Mouse (Mus musculus) cerebellum, adult 8-10 months (tissue): Measurements from ENCODE around the gene Cdkn3.
A peak's percentile ranks its signal among the peaks of the same experiment; 100 is the strongest.
"Not testable (repeated sequence)": the region's sequence is repeated elsewhere in the genome, so short reads cannot be mapped to it uniquely, and the experiment has no call there.

Experiments used
- DNase-seq: peaks from one replicate; pipeline ENCODE4 v3.0.0; 2022

Cdkn3 gene

GRCm38 (mm10) chr14:46760355-46761029 is at the start of gene Cdkn3:
TSS of gene Cdkn3 (plus strand) at chr14:46760541.
- peak; percentile 73 for DNase-seq

DNA sequence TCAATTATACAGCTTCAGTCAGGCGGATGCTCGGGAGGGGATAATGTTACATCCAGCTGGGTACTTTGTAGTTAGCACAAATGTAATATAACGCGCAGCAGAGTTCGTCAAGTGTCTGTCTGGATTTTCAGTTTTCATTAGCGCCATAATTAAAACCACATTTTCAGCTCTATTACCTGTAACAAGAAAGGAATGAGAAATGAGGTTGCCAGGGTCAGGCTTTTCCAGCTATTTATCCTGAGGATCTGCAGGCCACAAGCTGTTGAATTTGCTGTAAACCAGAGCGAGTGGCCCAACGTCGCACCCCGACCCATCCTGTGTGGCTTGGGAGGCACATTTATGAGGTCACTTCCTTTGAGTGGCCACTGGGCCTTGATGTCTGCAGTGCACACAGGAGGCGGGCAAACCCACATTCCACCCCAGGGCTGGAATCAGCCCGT is 41.8 kb upstream of the Cdkn3 start:
- DNase-seq: no peak

DNA sequence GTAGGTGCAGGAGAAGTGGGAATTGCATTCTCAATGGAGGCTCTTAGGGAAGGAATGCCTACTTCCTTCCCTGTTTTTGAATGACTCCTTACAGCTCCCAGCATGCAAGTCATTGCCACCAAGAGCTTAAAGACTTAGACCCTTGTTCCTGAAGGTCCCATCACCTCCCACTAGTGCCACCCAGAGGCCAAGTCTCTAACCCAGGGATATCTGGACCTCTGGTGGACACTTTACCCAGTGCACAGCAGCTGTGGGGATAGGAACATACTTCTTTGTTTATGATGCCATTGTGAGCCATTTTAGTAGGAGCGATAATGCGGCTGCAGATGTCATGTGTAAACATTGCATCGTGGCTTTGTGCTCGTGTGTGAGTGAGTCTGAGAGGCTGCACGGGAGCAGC is 38.3 kb upstream of the Cdkn3 start:
- no peak for DNase-seq

DNA sequence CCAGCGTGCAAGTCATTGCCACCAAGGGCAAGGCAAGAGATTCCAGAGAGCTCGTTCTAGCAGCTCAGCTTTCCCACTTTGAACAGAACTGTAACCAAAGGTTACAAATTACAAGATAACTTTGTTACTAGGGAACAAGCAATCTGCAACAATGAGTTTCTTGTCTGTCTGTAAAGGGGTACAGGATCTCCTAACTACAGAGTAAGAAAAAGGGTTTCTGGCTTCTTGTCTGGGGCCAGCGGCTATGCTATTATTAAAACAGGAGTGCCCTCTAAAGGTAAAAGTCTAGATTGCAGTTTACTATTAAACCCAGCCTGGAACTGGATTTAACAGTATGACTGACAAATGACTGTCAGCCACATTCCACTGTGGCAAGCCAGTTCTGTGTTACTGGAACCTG is 36.5 kb upstream of the Cdkn3 start:
- DNase-seq: no peak

GRCm38 (mm10) chr14:46724941-46725340 is 35.4 kb upstream of the Cdkn3 start:
- no peak for DNase-seq

DNA sequence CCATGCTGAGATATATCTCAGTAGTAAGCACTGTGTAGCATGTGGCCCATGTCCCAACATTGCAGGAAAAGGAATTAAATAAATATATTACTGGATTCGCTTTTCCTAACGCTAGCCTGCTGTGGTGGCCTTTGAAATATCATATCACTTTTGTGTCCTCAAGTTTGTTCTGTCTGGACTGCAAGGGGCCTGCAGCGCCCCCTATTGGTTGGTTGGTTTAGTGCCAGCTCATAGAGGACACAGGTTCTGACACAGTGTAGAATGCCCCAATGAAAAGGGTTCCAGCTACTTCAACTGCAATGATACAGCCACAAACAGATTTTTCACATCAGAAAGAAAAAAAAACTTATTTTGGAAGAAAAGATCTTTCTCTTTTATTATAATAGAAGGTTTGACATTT is 34.6 kb upstream of the Cdkn3 start:
- no peak for DNase-seq

DNA sequence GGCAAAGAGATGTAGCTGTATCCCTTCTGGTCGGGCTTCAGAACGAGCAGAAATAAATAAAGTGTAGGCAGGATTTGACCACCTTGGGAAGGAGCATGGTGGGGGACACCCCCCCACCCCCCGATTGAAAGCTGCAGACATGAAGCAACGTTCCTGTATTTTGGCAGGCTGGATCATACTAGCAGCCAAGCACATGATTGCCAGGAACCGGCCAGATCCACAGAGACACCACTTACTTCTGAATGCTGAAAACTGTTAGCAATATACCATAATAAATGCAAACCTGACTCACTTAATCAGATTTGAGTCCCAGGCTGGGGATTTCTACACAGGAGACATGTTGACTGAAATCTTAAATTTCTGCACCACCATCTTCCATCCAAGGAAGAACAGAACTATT is 26.1 kb upstream of the Cdkn3 start:
- DNase-seq: no peak

DNA sequence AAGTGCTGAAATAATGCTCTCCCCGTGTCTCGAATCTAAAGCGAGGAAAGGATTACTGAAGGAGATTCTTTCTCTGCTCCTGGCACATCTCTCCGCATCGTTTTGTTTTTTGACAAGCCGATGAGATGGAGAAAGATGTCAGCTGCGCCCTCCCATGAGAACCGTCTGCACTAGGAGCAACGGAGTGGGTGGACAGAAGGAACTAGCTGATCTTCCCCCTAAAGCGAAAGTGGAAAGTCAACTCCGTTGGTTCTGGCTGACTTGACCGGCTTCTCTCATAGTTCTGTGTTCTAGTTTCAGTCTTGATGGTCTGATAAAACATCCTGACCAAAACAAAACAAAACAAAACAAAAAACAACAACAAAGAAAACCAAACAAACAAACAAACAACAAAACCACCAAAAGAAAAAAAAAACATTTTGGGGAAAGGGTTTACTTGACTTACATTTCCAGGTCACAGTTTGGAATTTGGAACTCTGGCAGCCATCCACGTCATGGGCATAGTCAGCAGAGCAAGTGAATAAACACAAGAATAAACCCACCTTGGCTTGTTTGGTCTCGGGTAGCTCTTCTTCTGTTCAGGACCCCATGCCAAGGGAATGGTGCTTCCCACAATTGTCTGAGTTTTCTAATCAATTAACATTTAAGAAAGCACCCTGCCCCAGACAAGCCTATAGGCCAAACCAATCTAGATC is 25.4 kb upstream of the Cdkn3 start:
- DNase-seq: no peak

DNA sequence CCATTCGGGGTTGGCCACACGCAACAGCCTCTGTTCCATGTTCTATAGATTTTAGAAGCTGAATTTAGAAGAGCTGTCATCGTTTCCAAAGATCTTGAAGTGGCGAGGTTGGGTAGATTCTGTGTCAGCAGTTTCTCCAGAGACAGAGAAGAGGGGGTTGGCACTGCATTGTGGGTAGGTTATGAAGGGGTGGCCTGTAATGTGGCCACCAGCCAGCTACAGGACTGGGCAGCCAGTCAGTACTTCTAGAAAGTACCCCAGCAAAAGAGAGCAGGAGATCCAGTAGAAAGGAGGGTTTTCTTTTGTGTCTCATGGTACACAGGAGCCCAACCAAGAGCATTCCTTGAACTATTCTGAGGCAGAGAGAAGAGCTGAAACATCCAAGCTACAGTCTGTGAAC is 24.0 kb upstream of the Cdkn3 start:
- DNase-seq: no peak

DNA sequence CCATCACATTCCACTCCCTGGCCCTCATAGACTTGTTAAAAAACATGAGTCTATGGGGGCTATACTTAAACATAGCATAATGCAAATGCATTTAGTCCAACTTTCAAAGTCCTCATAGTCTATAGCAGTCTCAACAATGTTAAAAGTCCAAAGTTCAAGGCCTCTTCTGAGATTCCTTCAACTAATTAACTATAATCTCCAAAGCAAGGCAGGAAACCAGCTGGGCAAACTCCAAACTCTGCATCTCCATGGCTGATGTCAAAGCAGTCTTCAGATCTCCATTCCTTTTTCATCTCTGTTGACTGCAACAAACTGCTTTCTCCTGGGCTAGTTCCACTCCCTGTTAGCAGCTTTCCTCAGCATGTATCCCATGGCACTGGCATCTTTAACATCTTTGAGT is 23.0 kb upstream of the Cdkn3 start:
- not testable (repeated sequence) for DNase-seq

DNA sequence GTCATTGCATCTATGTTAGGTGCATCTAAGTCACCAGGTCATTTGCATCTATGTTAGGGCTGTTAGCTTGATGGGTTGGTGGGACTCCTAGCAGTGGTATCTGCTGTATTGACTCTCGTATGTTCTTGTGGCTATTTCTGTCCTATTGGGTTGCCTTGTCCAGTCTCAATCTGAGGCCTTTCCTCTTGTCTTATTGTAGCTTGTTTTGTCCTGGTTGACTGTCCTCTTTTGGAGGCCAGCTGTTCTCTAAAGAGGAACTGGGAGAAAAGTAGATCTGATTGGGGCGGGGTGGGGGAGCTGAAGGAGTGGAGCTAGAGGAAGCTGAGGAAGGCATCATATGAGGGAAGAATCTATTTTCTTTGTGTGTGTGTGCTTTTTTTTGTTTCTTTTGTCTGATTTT is 17.7 kb upstream of the Cdkn3 start:
- no peak for DNase-seq

DNA sequence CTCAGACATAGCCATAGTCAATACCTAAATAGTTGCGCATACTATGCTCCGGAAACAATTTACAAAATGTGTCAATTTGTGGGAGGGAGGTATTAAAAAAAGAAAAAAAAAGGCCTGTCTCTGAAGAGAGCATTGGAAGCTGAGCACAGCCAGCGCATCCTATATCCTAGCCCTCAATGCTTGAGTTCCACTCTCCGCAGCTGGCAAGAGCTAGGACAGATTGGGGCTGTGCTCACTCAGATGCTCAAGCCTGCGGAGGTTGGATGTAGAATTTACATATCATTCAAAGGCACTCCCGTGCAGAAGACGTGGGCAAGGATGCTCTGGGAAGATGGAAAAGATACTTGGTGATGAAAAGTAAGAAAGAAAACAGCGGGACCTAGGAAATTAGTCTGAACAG is 14.9 kb upstream of the Cdkn3 start:
- no peak for DNase-seq

GRCm38 (mm10) chr14:46754371-46754770 is 6.0 kb upstream of the Cdkn3 start:
- not testable (repeated sequence) for DNase-seq

GRCm38 (mm10) chr14:46755851-46756250 is 4.5 kb upstream of the Cdkn3 start:
- no peak for DNase-seq

DNA sequence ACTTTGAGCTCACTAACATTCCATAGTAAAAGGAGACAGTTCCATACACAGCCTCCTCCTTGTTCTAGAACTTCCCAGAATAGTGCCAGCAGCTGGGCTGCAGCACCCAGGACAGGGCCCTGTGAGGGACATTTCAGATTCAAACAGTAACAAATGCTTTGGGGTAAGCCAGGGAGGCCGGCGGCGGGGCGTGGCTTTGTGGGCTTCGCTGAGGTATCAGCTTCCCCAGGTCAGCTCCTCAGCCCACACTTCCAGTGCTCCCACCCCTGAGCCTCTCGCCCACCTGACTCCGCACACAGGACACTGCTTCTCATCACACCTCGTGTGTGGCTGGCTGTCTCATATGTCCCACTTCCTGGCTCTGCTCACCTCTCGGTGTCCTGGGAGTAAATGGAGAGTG is 2.6 kb upstream of the Cdkn3 start:
- DNase-seq: no peak

DNA sequence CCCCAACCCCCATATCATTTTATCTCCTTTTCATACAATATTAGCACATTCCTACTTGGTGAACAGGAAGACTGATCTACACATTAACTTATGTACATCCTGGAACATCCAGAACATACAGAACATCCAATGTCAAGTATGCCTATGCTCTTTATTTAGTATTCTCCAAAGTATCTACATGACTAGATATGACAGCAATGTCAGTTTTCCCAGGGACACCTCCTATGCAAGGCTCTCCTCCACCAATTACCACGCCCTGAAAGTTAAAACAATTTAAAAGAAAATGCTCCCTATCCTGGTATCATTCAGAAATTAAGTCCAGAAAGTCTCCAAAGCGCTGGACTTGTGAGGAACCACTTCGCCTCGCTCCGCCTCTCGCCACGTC is 379 bp upstream of the Cdkn3 start:
- no peak for DNase-seq

- DNase-seq: no peak
These were observed 845 bp downstream of the Cdkn3 start for GRCm38 (mm10) chr14:46761186-46761585.

DNA sequence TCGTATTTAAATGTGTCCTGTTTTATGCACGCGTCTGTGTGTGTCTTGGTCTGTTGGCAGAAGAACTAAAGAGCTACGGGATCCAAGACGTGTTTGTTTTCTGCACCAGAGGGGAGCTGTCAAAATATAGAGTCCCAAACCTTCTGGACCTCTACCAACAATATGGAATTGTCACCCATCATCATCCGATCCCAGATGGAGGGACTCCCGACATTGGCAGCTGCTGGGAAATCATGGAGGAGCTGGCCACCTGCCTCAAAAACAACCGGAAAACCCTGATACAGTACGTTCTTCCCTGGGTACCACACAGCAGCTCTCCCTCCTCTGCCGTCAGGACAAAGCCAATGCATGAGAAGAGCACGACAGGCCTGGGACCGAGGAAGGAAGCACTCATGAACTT is 6.8 kb downstream of the Cdkn3 start:
- peak; percentile 23 for DNase-seq

DNA sequence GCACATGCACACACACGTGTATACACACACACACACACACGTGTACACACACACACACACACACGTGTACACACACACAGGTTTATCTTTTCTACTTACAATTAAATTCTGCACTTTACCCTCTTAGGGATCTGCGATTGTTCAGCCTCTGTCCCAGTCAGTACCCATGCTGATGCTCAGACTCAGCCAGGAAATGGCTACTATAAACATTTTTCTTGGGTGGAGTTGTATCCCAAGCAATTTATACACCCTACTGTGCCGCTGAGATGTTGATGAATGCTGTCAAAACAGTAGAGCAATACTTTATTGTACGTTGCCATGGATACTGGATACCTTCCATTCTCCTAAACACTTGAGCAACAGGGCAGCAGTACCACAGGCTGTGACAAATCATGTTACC is 9.7 kb downstream of the Cdkn3 start:
- no peak for DNase-seq

DNA sequence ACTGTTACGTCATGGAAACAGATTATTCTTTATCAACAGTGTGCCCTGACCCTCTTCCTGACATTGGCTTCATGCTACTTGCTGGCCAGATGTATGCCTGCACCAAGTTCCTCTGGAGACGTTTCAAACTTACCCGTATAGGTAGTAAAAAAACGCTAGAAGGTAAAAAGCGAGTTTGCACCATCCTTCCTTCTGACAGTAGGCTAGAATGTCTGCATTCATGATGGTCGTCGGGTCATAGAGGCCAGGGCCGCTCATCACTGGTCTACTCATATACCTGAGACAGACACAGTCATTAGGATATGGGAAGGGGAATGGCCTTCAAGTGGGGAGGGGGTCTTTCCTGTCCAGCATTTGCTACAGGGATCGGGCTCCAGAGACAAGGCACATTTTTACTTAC is 18.4 kb downstream of the Cdkn3 start:
- DNase-seq: no peak

- no peak for DNase-seq
These were observed 18.9 kb downstream of the Cdkn3 start for GRCm38 (mm10) chr14:46779217-46779616.

DNA sequence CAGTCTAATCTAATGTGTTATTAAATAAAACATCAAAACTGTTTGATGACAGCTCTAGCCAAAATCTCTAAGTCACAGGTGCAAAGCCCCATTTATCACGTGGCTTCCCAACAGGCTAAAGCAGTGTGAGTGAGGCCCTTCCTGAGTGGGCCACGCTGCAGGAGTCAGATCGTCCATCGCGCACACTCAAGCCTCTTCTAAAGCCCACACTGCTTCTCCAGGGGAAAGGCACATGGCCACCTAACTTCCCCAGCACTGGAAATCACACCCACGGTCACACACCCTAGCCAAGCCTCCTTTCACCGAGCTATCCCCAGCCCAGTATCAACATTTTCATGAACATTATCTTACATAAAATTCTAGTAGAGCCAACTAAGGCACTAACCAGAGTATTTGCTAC is 20.7 kb downstream of the Cdkn3 start:
- no peak for DNase-seq

GRCm38 (mm10) chr14:46782187-46782828 is 22.0 kb downstream of the Cdkn3 start:
- DNase-seq: no peak

GRCm38 (mm10) chr14:46783327-46783926 is 23.1 kb downstream of the Cdkn3 start:
- DNase-seq: no peak
